Mouse (Mus musculus) midbrain, embryonic 14.5 days (tissue): Measurements from ENCODE around the gene Rcan2. TPM values are rescaled to one million over a fixed set of nuclear protein-coding genes. Genes with fewer than 3 reads are reported as not detected.

Experiments used
- ATAC-seq: fragments of 200-750 bp; cut with Nextera tagmentation; 2 replicates; pipeline ENCODE4 v1.8.0; 2017; ENCODE audit warnings: moderate number of reproducible peaks, moderate library complexity; ENCODE audit not compliant: low FRiP score, low TSS enrichment
- DNase-seq: peaks from one replicate; pipeline ENCODE4 v3.0.0-alpha.2; 2015
- H3K27ac ChIP-seq: fragments of 300-500 bp; sonication (generic); replicated peaks from 2 replicates; pipeline ENCODE4 v1.5.1; 2014; ENCODE audit warnings: mild to moderate bottlenecking, low read depth, low read length, moderate library complexity
- H3K27me3 ChIP-seq: fragments of 300-500 bp; sonication (generic); 2 replicates; pipeline ENCODE4 v1.6.1; 2014; ENCODE audit warnings: low read length, control low read depth, mixed read lengths; ENCODE audit not compliant: control insufficient read depth, insufficient read depth
- H3K36me3 ChIP-seq: fragments of 300-500 bp; sonication (generic); 2 replicates; pipeline ENCODE4 v1.6.1; 2014; ENCODE audit warnings: low read length, control low read depth; ENCODE audit not compliant: control insufficient read depth, insufficient read depth
- H3K4me1 ChIP-seq: fragments of 300-500 bp; sonication (generic); 2 replicates; pipeline ENCODE4 v1.6.1; 2014; ENCODE audit warnings: mild to moderate bottlenecking, antibody characterized with exemption, low read length, control low read depth; ENCODE audit not compliant: control insufficient read depth, insufficient read depth
- H3K4me2 ChIP-seq: fragments of 300-500 bp; sonication (generic); 2 replicates; pipeline ENCODE4 v1.6.1; 2014; ENCODE audit warnings: mild to moderate bottlenecking, low read length, moderate library complexity
- H3K4me3 ChIP-seq: fragments of 300-500 bp; sonication (generic); replicated peaks from 2 replicates; pipeline ENCODE4 v1.5.1; 2014; ENCODE audit warnings: low read depth, low read length
- H3K9ac ChIP-seq: fragments of 300-500 bp; sonication (generic); replicated peaks from 2 replicates; pipeline ENCODE4 v1.6.1; 2014; ENCODE audit warnings: mild to moderate bottlenecking, low read length, moderate library complexity
- H3K9me3 ChIP-seq: fragments of 300-500 bp; sonication (generic); 2 replicates; pipeline ENCODE4 v1.6.1; 2016; ENCODE audit warnings: low read length, control low read depth, mixed read lengths; ENCODE audit not compliant: control insufficient read depth
- WGBS: fragments of 180-500 bp; shearing (Covaris S2); extraction: QIAGEN DNeasy Blood & Tissue Kit; methylation state at CpG from one replicate; pipeline ENCODE4 v1.1.7; 2014; 5-methylcytosine and 5-hydroxymethylcytosine counted together
- polyA plus RNA-seq: library from polyadenylated mRNA; unstranded; fragments of >200 nt; fragmentation: Nextera tagmentation; extraction: Ambion mirVana; gene quantifications from 2 replicates; pipeline ENCODE4 v1.2.1, GENCODE M21; 2014

The Rcan2 gene
- polyA plus RNA-seq, 1 experiment from 2014 or later: 79.4 TPM

- DNase-seq (no peak), ATAC-seq (no peak)
- no peak overlapping the region for H3K27ac ChIP-seq
- no peaks in the 10 kb centered on the region for H3K4me1 ChIP-seq
- H3K9ac ChIP-seq: no peak overlapping the region
- no peak overlapping the region for H3K4me2 ChIP-seq
- no peaks in the 10 kb centered on the region for H3K36me3 ChIP-seq
- no peaks in the 10 kb centered on the region for H3K27me3 ChIP-seq
- H3K4me3 ChIP-seq: no peak overlapping the region
- WGBS: 70% methylated on average over 7 of the region's 7 CpGs
- no peaks in the 10 kb centered on the region for H3K9me3 ChIP-seq
Measured at GRCm38 (mm10) chr17:43886262-43886661, 85.1 kb downstream of the Rcan2 start.

GRCm38 (mm10) chr17:43887931-43888330 is 86.8 kb downstream of the Rcan2 start:
- ATAC-seq: no peak
- DNase-seq: no peak
- H3K27me3 ChIP-seq: no peaks in the 10 kb centered on the region
- H3K4me2 ChIP-seq: no peak overlapping the region
- no peaks in the 10 kb centered on the region for H3K36me3 ChIP-seq
- H3K27ac ChIP-seq: no peak overlapping the region
- H3K9ac ChIP-seq: no peak overlapping the region
- H3K9me3 ChIP-seq: no peaks in the 10 kb centered on the region
- H3K4me3 ChIP-seq: no peak overlapping the region
- 82% methylated on average over 7 of the region's 7 CpGs for WGBS
- H3K4me1 ChIP-seq: no peaks in the 10 kb centered on the region

- no peaks in the 10 kb centered on the region for H3K36me3 ChIP-seq
- H3K9ac ChIP-seq: no peak overlapping the region
- ATAC-seq (no peak), DNase-seq (no peak)
- H3K4me2 ChIP-seq: no peak overlapping the region
- H3K27me3 ChIP-seq: no peaks in the 10 kb centered on the region
- 75% methylated on average over 4 of the region's 4 CpGs for WGBS
- no peaks in the 10 kb centered on the region for H3K4me1 ChIP-seq
- no peaks in the 10 kb centered on the region for H3K9me3 ChIP-seq
- H3K4me3 ChIP-seq: no peak overlapping the region
- H3K27ac ChIP-seq: no peak overlapping the region
Measured at GRCm38 (mm10) chr17:43897346-43897745, 96.2 kb downstream of the Rcan2 start.

- Histone ChIP-seq H3K4me2 (no peak overlapping the region), H3K27me3 (no peaks in the 10 kb centered on the region), H3K27ac (no peak overlapping the region), H3K4me1 (0 out of 2 replicates have a peak, but pooled peaks cover 8% of the 10 kb centered on the region), H3K9me3 (no peaks in the 10 kb centered on the region), H3K9ac (no peak overlapping the region), H3K36me3 (no peaks in the 10 kb centered on the region), H3K4me3 (no peak overlapping the region)
- WGBS: 93% methylated on average over 4 of the region's 4 CpGs
- no peak for ATAC-seq
- DNase-seq: no peak
Measured at GRCm38 (mm10) chr17:43899405-43900092, 98.4 kb downstream of the Rcan2 start.

GRCm38 (mm10) chr17:43900133-43900532 is 99.0 kb downstream of the Rcan2 start:
- Histone ChIP-seq H3K4me3 (no peak overlapping the region), H3K9me3 (no peaks in the 10 kb centered on the region), H3K27ac (no peak overlapping the region), H3K27me3 (no peaks in the 10 kb centered on the region), H3K9ac (no peak overlapping the region), H3K4me2 (no peak overlapping the region), H3K36me3 (no peaks in the 10 kb centered on the region), H3K4me1 (0 out of 2 replicates have a peak, but pooled peaks cover 8% of the 10 kb centered on the region)
- DNase-seq (no peak), ATAC-seq (no peak)
- WGBS: 75% methylated on average over 1 of the region's 1 CpGs

- 93% methylated on average over 3 of the region's 3 CpGs for WGBS
- Histone ChIP-seq H3K9ac (no peak overlapping the region), H3K27me3 (no peaks in the 10 kb centered on the region), H3K9me3 (no peaks in the 10 kb centered on the region), H3K4me2 (no peak overlapping the region), H3K36me3 (no peaks in the 10 kb centered on the region), H3K27ac (no peak overlapping the region), H3K4me3 (no peak overlapping the region), H3K4me1 (0 out of 2 replicates have a peak, but pooled peaks cover 8% of the 10 kb centered on the region)
- no peak for DNase-seq
- no peak for ATAC-seq
Measured at GRCm38 (mm10) chr17:43901474-43901873, 100.3 kb downstream of the Rcan2 start.

GRCm38 (mm10) chr17:43903807-43904771 is 102.9 kb downstream of the Rcan2 start:
- H3K9me3 ChIP-seq: no peaks in the 10 kb centered on the region
- H3K36me3 ChIP-seq: no peaks in the 10 kb centered on the region
- ATAC-seq (no peak), DNase-seq (no peak)
- 78% methylated on average over 9 of the region's 9 CpGs for WGBS
- no peak overlapping the region for H3K4me2 ChIP-seq
- H3K27ac ChIP-seq: peak overlapping the region; percentile 49; the same call in 1 of the 2 replicates
- H3K4me1 ChIP-seq: 0 out of 2 replicates have a peak, but pooled peaks cover 8% of the 10 kb centered on the region
- H3K4me3 ChIP-seq: no peak overlapping the region
- H3K27me3 ChIP-seq: no peaks in the 10 kb centered on the region
- no peak overlapping the region for H3K9ac ChIP-seq

- H3K9me3 ChIP-seq: no peaks in the 10 kb centered on the region
- H3K27me3 ChIP-seq: no peaks in the 10 kb centered on the region
- H3K9ac ChIP-seq: no peak overlapping the region
- H3K4me3 ChIP-seq: no peak overlapping the region
- no peak overlapping the region for H3K4me2 ChIP-seq
- 0 out of 2 replicates have a peak, but pooled peaks cover 8% of the 10 kb centered on the region for H3K4me1 ChIP-seq
- H3K27ac ChIP-seq: no peak overlapping the region
- H3K36me3 ChIP-seq: no peaks in the 10 kb centered on the region
- ATAC-seq (no peak), DNase-seq (no peak)
- 92% methylated on average over 7 of the region's 7 CpGs for WGBS
Measured at GRCm38 (mm10) chr17:43904896-43905295, 103.7 kb downstream of the Rcan2 start.
